Mouse (Mus musculus) heart, adult 2 months (tissue): ENCODE data around the gene Pard3. TPM values are rescaled to one million over a fixed set of nuclear protein-coding genes. Genes with fewer than 3 reads are reported as not detected.

Experiments
- DNase-seq, 2 experiments: peaks; one replicate each; pipeline ENCODE4 v3.0.0; 2021
- H3K27ac ChIP-seq: fragments of 200-600 bp; 2 replicates; pipeline ENCODE4 v1.8.1; 2022
- H3K27me3 ChIP-seq: fragments of 200-500 bp; 2 replicates; pipeline ENCODE4 v1.6.1; 2012; ENCODE audit warnings: mild to moderate bottlenecking, low read length, inconsistent platforms, mixed read lengths; ENCODE audit not compliant: control insufficient read depth, insufficient read depth
- H3K36me3 ChIP-seq: fragments of 200-500 bp; 2 replicates; pipeline ENCODE4 v1.6.1; 2012; ENCODE audit warnings: low read length, inconsistent platforms; ENCODE audit not compliant: control insufficient read depth, insufficient read depth
- H3K4me1 ChIP-seq: fragments of 200-500 bp; 2 replicates; pipeline ENCODE4 v1.6.1; 2011; ENCODE audit warnings: low read length; ENCODE audit not compliant: control insufficient read depth, insufficient read depth
- H3K4me3 ChIP-seq: fragments of 200-600 bp; 2 replicates; pipeline ENCODE4 v1.8.1; 2022
- H3K79me2 ChIP-seq: fragments of 200-500 bp; replicated peaks from 2 replicates; pipeline ENCODE4 v1.6.1; 2012; ENCODE audit warnings: mild to moderate bottlenecking, inconsistent platforms, low read length, moderate library complexity, mixed read lengths; ENCODE audit not compliant: control insufficient read depth, insufficient read depth
- H3K9ac ChIP-seq: fragments of 200-500 bp; 2 replicates; pipeline ENCODE4 v1.6.1; 2012; ENCODE audit warnings: low read depth, mild to moderate bottlenecking, control low read depth, inconsistent platforms, low read length, mixed read lengths
- CTCF ChIP-seq: fragments of 200-600 bp; IDR thresholded peaks from 2 replicates; pipeline ENCODE4 v1.8.1; 2022; ENCODE audit warnings: antibody characterized with exemption, mild to moderate bottlenecking, moderate library complexity
- EP300 ChIP-seq: fragments of 200-500 bp; IDR thresholded peaks from 2 replicates; pipeline ENCODE4 v1.6.1; 2011; ENCODE audit warnings: low read depth, low read length, control low read depth; ENCODE audit not compliant: insufficient read depth
- POLR2A ChIP-seq: fragments of 200-500 bp; IDR thresholded peaks from 2 replicates; pipeline ENCODE4 v1.6.1; 2011; ENCODE audit warnings: mild to moderate bottlenecking, low read depth, low read length, control low read depth; ENCODE audit not compliant: insufficient read depth
- WGBS: fragments of 180-500 bp; shearing (Covaris S2); methylation state at CpG from one replicate; pipeline ENCODE4 v1.1.7; 2018; 5-methylcytosine and 5-hydroxymethylcytosine counted together
- intact Hi-C: fragments of 180-260 bp; cut with DNase I; formaldehyde crosslinking; loops from one replicate; pipeline ENCODE4 v1.15.1; 2025
- polyA plus RNA-seq: library from polyadenylated mRNA; depleted of rRNA; stranded (reverse); fragments of >200 nt; gene quantifications from 2 replicates; pipeline ENCODE4 v1.2.3, GENCODE M21; 2012
- total RNA-seq, 2 experiments: library from RNA; stranded (reverse); gene quantifications; 2 replicates each; pipeline ENCODE4 v1.2.3; 2021

The Pard3 gene
- total and polyA plus RNA-seq, 3 experiments = 23.7 to 32.9 (median 30.1) TPM

DNA sequence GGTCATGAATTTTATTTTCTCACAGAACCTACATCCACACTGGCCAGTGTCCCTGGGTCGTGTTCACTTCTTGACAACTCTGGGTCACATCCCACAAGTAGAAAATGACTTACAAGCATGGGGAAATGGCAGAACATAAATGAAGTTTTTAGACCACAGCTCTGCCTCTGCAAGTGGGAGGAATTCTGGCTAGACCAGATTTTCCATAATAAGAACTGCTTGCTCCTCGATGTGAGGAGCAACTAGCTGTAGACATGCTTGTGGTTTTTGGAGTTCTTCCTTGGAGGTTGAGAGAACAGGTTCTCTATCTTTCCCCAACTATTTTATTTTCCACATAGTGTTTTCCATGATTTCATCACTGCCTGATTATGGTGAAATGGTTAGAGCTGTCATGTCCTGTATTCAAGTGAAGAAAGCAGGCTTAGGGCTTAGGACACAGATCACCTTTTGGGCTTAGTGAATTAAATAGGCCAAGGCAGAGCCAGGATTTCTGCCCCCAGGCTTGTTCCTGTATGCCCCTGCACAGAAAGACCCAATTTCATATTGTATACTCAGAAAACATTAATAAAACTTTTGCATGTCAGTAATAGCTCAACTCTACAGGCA, 284.3 kb downstream of the Pard3 start:
- Histone ChIP-seq H3K27ac (no peak overlapping the region), H3K79me2 (no peaks in the 10 kb centered on the region), H3K9ac (no peak overlapping the region), H3K36me3 (no peaks in the 10 kb centered on the region; the same call in none of the 2 replicates), H3K27me3 (no peaks in the 10 kb centered on the region), H3K4me3 (no peak overlapping the region), H3K4me1 (no peaks in the 10 kb centered on the region)
- no peak for TF ChIP-seq EP300
- no peak for TF ChIP-seq POLR2A
- TF ChIP-seq CTCF = no peak
- WGBS = 76% methylated on average over 2 of the region's 2 CpGs
- DNase-seq = no peak
- intact Hi-C loops = no loop called here

GRCm38 (mm10) chr8:127361796-127362195, 298.1 kb downstream of the Pard3 start:
- TF ChIP-seq POLR2A (no peak), CTCF (no peak), EP300 (no peak)
- H3K27me3 ChIP-seq = no peaks in the 10 kb centered on the region
- no peak overlapping the region for H3K4me3 ChIP-seq
- H3K4me1 ChIP-seq = no peaks in the 10 kb centered on the region
- H3K27ac ChIP-seq = no peak overlapping the region
- no peaks in the 10 kb centered on the region for H3K36me3 ChIP-seq
- no peak for DNase-seq
- intact Hi-C loops = no loop called here
- H3K79me2 ChIP-seq = no peaks in the 10 kb centered on the region
- H3K9ac ChIP-seq = no peak overlapping the region

- no peak overlapping the region for H3K4me3 ChIP-seq
- H3K9ac ChIP-seq = no peak overlapping the region
- H3K27ac ChIP-seq = no peak overlapping the region
- no peaks in the 10 kb centered on the region for H3K4me1 ChIP-seq
- H3K27me3 ChIP-seq = no peaks in the 10 kb centered on the region
- no peak for DNase-seq
- 63% methylated on average over 3 of the region's 3 CpGs for WGBS
- intact Hi-C loops = no loop called here
- H3K36me3 ChIP-seq = no peaks in the 10 kb centered on the region
- no peaks in the 10 kb centered on the region for H3K79me2 ChIP-seq
- TF ChIP-seq POLR2A = no peak
- no peak for TF ChIP-seq CTCF
- no peak for TF ChIP-seq EP300
Measured at GRCm38 (mm10) chr8:127368347-127368746, 304.7 kb downstream of the Pard3 start.

DNA sequence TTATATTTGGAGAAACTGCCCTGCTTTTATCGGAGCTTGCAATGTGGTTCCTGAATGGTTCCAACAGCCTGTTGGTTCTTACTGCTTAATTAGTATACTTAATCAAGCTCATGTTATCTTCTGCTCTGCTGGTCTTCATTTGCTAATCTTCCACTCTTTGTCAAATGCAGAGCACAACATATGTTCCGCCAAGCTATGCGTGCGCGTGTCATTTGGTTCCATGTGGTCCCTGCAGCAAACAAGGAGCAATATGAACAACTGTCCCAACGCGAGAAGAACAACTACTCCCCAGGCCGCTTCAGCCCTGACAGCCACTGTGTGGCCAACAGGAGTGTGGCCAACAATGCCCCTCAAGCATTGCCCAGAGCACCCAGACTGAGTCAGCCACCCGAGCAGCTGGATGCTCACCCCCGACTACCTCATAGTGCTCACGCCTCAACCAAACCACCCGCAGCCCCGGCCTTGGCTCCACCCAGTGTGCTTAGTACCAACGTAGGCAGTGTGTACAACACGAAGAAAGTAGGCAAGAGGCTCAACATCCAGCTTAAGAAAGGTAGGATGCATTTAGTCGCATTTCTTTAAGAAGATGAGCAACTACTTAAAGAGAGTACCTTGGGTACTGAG, 307.7 kb downstream of the Pard3 start:
- H3K27me3 ChIP-seq = no peaks in the 10 kb centered on the region
- no peak for DNase-seq
- WGBS = 97% methylated on average over 16 of the region's 16 CpGs
- intact Hi-C loops = no loop called here
- H3K4me3 ChIP-seq = no peak overlapping the region
- no peaks in the 10 kb centered on the region for H3K4me1 ChIP-seq
- TF ChIP-seq EP300 (no peak), CTCF (no peak), POLR2A (no peak)
- H3K9ac ChIP-seq = no peak overlapping the region
- H3K79me2 ChIP-seq = no peaks in the 10 kb centered on the region
- H3K36me3 ChIP-seq = no peaks in the 10 kb centered on the region
- no peak overlapping the region for H3K27ac ChIP-seq

DNA sequence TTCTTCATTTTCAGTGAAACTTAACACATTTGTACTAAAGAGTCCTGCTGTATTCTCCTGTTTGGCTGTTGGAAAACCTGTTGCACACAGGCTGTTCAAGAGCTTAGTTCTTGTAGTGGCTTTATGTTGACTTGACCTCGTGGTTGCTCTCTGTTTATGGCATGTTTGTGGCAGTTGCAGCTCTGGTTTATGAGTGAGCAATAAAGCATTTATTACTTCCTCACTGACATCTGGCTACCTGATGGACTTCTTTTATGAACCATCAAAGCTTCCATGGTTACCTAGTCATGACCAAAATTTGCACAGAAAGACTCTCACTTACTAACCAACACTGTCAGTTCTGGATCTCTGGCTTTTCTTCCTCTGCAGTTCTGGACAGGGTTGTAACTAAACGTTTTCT, 314.1 kb downstream of the Pard3 start:
- TF ChIP-seq EP300 = no peak
- no peak for TF ChIP-seq CTCF
- no peak for TF ChIP-seq POLR2A
- H3K27me3 ChIP-seq = no peaks in the 10 kb centered on the region
- H3K4me1 ChIP-seq = no peaks in the 10 kb centered on the region
- DNase-seq = no peak
- intact Hi-C loops = no loop called here
- no peaks in the 10 kb centered on the region for H3K36me3 ChIP-seq
- H3K4me3 ChIP-seq = no peak overlapping the region
- 63% methylated on average over 2 of the region's 2 CpGs for WGBS
- H3K9ac ChIP-seq = no peak overlapping the region
- H3K27ac ChIP-seq = no peak overlapping the region
- H3K79me2 ChIP-seq = no peaks in the 10 kb centered on the region
